Mouse (Mus musculus): ENCODE data around the gene Tpk1. TPM values are rescaled to one million over a fixed set of nuclear protein-coding genes. Genes with fewer than 3 reads are reported as not detected.

Tpk1 gene
- polyA plus RNA-seq, 1 experiment from 2014 or later = 7.8 TPM

DNA sequence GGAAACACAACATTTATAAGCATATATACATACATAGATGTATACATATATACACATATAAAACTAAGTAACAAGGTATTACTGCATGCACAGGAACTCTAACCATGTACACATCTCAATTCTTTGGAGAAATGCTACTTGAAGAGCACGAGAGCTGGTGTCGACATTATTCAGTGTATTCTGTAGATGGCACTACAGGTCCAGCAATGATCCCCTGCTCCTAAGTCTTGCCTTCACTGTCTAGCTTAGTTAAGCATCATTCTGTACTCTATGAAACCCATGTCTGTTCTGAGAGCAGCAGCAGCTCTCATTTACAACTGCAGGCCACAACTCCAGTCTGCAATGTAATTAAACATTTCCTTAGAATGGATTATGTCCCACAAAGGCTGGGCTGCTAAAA lies 270.5 kb downstream of the Tpk1 start:
- Histone ChIP-seq H3K27ac (no peak overlapping the region), H3K79me2 (ENCODE audit: inconsistent target) (no peaks in the 10 kb centered on the region), H3K36me3 (ENCODE audit: inconsistent target) (no peaks in the 10 kb centered on the region), H3K4me3 (ENCODE audit: inconsistent target) (no peak overlapping the region)
- 82% methylated on average over 2 of the region's 2 CpGs for WGBS (ENCODE audit: missing documents)

DNA sequence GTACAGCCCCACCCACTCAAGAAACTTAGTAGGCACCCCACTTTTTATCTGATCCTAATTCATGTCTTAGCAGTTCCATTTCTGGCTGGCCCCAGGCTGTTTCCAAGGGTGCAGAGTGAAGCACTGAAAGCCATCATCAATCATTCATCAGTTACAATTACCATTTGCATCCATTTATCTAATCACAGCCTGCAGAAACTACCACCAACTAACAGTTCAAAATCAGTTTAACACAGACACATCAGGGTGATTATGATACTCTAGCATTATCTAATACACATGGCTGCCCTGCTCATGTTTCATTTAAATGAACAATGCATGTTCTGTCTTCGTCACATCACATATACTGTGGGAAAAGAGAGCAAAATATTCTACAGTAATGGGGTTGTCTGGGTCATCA lies 274.7 kb downstream of the Tpk1 start:
- no peaks in the 10 kb centered on the region for H3K36me3 ChIP-seq (ENCODE audit: inconsistent target)

DNA sequence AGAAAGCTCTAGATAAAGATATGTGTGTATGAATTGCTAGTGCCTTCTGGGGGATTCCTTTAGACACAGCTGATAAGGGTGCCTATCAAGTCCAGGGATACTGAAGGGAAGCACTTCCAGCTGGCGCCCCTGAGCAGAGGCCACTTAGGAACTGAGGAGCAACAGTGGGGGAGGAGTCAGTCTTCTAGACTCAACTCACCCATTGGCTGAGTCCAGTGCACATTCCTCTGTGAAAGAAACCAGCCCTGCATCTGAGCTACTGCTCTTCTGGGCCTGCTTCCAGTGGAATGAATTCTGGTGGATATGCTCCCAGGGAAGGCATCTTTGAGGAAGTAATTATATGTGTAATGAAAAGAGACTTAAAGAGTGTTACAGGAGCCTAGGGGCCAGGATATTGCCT lies 278.8 kb downstream of the Tpk1 start:
- no peak overlapping the region for H3K4me3 ChIP-seq (ENCODE audit: inconsistent target)
- H3K27ac ChIP-seq = no peak overlapping the region
- no peaks in the 10 kb centered on the region for H3K79me2 ChIP-seq (ENCODE audit: inconsistent target)
- no CpG with 5 or more reads among the region's 1 CpGs for WGBS (ENCODE audit: missing documents)
- no peaks in the 10 kb centered on the region for H3K36me3 ChIP-seq (ENCODE audit: inconsistent target)

More for the DNA sequence above, 274.7 kb downstream of the Tpk1 start:
- no peaks in the 10 kb centered on the region for H3K79me2 ChIP-seq (ENCODE audit: inconsistent target)
- no peak overlapping the region for H3K27ac ChIP-seq
- H3K4me3 ChIP-seq (ENCODE audit: inconsistent target) = no peak overlapping the region
- WGBS (ENCODE audit: missing documents) = 100% methylated on average over 1 of the region's 1 CpGs

DNA sequence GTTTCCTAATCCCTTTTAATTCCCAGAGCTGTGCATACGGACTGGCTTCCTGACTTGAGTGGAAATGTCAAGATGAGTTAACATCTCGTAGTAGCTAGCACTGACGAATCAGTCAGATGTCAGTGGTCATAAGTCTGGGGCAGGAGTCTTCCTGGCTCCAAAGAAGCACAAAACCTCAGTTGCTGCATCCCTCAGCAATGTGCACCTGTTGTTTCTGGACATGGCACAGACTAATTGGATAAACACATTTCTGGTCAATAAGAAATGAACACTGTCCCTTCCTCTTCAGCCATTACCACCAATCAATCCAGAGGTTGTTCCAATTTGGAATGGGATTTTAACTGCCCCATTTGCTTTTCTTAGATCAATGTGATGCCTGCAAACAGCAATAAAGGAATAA lies 281.2 kb downstream of the Tpk1 start:
- Histone ChIP-seq H3K36me3 (ENCODE audit: inconsistent target) (no peaks in the 10 kb centered on the region), H3K4me3 (ENCODE audit: inconsistent target) (no peak overlapping the region), H3K27ac (no peak overlapping the region), H3K79me2 (ENCODE audit: inconsistent target) (no peaks in the 10 kb centered on the region)
- WGBS (ENCODE audit: missing documents) = 100% methylated on average over 3 of the region's 3 CpGs

DNA sequence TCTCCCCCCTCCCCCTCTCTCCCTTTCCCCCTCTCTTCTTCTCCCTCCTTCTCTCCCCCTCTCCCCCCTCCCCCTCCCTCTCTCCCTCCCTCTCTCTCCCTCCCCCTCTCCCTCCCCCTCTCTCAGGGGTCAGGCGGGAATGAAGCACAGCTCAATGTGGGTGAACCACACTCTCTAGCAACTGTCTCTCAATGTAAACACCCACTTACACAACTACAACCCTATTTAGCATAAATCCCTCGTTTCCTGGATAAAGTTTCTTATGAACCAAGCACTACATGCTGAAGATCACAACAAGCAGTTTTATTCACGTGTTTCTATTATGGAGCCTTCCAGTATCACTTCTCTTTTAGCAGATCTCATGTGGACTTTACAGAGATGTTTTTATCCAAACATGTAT lies 281.8 kb downstream of the Tpk1 start:
- H3K36me3 ChIP-seq (ENCODE audit: inconsistent target) = no peaks in the 10 kb centered on the region
- WGBS (ENCODE audit: missing documents) = 38% methylated on average over 2 of the region's 3 CpGs
- H3K27ac ChIP-seq = no peak overlapping the region

DNA sequence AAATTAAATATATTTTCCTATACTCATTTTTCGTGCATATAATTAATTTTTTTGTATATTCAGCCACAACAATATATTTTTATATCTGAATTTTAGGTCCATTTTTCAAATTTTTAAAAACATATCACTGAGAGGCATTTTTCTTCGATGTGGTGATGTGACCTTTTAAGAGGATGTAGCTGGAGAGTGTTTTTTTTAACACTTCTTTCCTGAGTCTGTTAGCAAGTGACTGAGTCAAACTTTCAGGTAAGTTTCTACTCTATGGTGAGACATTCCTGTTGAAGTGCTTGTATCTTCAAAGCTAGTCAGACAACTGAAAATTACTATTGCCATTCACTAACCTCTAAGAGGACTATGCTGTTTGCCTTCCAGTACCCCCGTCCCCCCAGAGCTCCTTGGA lies 283.3 kb downstream of the Tpk1 start:
- Histone ChIP-seq H3K4me3 (ENCODE audit: inconsistent target) (no peak overlapping the region), H3K27ac (no peak overlapping the region), H3K79me2 (ENCODE audit: inconsistent target) (no peaks in the 10 kb centered on the region), H3K36me3 (ENCODE audit: inconsistent target) (no peaks in the 10 kb centered on the region)
- WGBS (ENCODE audit: missing documents) = 96% methylated on average over 3 of the region's 3 CpGs

More for the DNA sequence above, 281.8 kb downstream of the Tpk1 start:
- Histone ChIP-seq H3K79me2 (ENCODE audit: inconsistent target) (no peaks in the 10 kb centered on the region), H3K4me3 (ENCODE audit: inconsistent target) (no peak overlapping the region)

DNA sequence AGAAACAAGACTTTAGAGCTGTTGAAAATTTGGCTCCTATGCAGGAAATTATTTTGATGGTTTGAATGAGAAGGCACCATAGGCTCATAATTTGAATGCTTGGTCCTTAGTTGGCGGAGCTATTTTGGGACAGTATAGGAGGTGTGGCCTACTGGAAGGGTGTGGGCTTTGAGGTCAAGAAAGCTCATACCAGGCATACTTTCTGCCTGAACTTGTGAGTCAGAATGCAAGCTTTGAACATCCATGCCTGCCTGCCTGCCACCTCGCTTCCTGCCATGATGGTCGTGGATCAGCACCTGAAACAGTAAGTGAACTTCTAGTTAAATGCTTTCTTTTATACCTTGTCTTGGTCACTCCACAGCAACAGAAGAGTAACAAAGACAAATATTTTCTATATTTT lies 283.8 kb downstream of the Tpk1 start:
- Histone ChIP-seq H3K79me2 (ENCODE audit: inconsistent target) (no peaks in the 10 kb centered on the region), H3K27ac (no peak overlapping the region), H3K36me3 (ENCODE audit: inconsistent target) (no peaks in the 10 kb centered on the region), H3K4me3 (ENCODE audit: inconsistent target) (no peak overlapping the region)
- WGBS (ENCODE audit: missing documents) = 88% methylated on average over 3 of the region's 3 CpGs

DNA sequence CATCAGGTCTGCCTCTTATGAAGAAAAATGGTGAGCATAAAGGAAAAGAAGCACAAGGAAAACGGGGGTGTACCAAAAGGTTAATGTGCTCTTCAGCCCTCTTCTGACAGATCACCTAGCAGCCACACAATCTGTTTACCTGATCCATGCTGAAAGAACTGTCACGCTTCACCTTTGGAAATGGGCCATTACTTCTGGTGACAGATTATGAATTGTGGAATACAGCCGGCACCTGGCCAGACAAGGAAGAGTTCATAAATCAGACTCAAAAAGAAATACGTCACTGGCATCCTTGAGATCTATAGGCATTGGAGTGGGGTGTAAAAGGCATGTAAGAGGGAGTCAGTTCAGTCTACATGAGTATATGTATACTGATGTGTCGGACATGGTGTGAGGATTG lies 292.9 kb downstream of the Tpk1 start:
- Histone ChIP-seq H3K79me2 (ENCODE audit: inconsistent target) (no peaks in the 10 kb centered on the region), H3K36me3 (ENCODE audit: inconsistent target) (no peaks in the 10 kb centered on the region), H3K4me3 (ENCODE audit: inconsistent target) (no peak overlapping the region), H3K27ac (no peak overlapping the region)
- 97% methylated on average over 5 of the region's 5 CpGs for WGBS (ENCODE audit: missing documents)

DNA sequence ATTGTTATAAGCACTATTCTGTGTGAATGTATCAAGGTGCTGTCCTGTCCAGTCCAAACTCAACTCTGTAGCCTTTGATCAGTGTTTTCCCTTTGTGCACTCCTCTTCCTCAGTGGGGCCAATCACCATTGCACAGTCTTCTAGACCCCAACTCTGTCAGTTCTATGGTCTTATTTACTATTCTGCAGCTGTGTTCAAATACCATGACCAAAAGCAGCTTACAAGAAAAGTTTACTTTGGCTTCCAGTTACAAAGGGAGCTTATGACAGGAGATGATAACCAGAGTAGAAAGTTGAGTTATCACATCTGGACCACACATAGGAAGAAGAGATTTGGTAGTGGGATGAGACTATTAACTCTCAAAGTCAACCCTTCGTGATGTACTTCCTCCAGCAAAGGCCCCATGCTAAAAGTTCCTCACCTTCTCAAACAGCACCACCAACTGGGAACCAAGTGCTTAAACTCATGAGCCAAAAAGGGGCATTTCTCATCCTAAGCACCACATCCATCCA lies 298.6 kb downstream of the Tpk1 start:
- WGBS (ENCODE audit: missing documents) = 76% methylated on average over 1 of the region's 1 CpGs
- H3K4me3 ChIP-seq (ENCODE audit: inconsistent target) = no peak overlapping the region
- H3K79me2 ChIP-seq (ENCODE audit: inconsistent target) = no peaks in the 10 kb centered on the region
- no peak overlapping the region for H3K27ac ChIP-seq
- H3K36me3 ChIP-seq (ENCODE audit: inconsistent target) = no peaks in the 10 kb centered on the region

DNA sequence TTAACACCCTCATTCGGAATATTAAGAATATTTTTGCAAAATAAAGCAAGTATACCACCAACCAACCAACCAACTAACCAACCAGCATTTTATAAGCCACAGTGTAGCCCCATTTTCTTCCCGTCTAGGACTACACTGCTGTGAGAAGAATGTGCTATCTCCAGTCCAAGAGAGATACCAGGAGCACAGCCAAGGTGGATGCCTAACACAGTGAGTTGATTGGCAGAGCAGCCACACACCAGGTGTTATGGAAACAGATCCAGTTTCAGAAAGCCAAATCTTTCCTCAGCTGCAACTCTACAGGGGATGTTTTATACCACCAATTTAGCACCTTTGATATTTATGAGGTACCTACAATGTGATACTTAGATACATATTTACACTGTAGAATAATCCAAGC lies 299.1 kb downstream of the Tpk1 start:
- Histone ChIP-seq H3K4me3 (ENCODE audit: inconsistent target) (no peak overlapping the region), H3K79me2 (ENCODE audit: inconsistent target) (no peaks in the 10 kb centered on the region), H3K27ac (no peak overlapping the region), H3K36me3 (ENCODE audit: inconsistent target) (no peaks in the 10 kb centered on the region)
- WGBS (ENCODE audit: missing documents) = 100% methylated on average over 2 of the region's 2 CpGs

DNA sequence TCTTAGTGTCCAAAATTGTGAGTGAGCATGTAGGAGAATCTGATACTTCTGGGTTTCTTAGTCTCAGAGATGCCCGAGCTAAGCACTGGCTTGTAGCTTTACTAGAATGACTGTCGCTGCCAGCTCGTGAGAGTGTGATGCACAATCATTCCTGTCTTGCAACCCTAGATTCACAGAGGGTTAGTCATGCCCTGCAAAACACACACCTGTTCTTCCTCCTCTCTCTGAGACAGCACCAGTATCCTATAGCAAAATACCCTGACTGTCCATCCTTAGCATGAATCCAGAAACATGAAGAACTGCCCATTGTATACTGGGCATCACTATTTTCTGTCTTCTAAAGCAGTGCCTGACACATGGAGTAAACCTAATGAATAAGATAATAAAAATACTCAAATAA lies 302.2 kb downstream of the Tpk1 start:
- WGBS (ENCODE audit: missing documents) = 90% methylated on average over 3 of the region's 3 CpGs
- Histone ChIP-seq H3K79me2 (ENCODE audit: inconsistent target) (no peaks in the 10 kb centered on the region), H3K27ac (no peak overlapping the region), H3K4me3 (ENCODE audit: inconsistent target) (no peak overlapping the region), H3K36me3 (ENCODE audit: inconsistent target) (no peaks in the 10 kb centered on the region)

DNA sequence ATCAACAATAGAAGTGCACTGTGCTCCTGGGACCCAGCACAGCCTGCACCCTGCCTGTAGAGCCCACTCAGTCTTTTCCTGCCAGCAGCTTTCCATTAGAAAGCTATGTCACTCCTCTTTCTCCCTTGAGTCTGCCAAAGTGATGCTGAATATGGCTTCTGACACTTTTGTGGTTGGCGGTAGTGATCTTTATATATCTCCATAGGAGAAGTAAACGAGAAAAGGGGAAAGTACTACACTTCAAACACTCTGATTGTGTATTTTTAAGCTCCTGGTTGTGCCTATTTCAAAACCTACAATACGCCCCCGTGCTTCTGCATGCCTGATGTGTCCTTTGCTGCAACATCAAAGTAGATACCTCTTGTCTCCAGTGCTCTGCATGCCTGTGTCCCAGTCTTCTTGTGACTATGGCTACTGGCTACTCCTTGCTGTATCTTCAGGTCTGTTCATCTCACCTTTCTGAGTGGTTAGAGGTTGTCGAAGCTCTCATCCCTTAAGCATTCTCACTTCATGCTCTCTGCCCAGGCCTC lies 302.7 kb downstream of the Tpk1 start:
- Histone ChIP-seq H3K36me3 (ENCODE audit: inconsistent target) (no peaks in the 10 kb centered on the region), H3K27ac (no peak overlapping the region), H3K79me2 (ENCODE audit: inconsistent target) (no peaks in the 10 kb centered on the region), H3K4me3 (ENCODE audit: inconsistent target) (no peak overlapping the region)
- WGBS (ENCODE audit: missing documents) = 91% methylated on average over 5 of the region's 5 CpGs

DNA sequence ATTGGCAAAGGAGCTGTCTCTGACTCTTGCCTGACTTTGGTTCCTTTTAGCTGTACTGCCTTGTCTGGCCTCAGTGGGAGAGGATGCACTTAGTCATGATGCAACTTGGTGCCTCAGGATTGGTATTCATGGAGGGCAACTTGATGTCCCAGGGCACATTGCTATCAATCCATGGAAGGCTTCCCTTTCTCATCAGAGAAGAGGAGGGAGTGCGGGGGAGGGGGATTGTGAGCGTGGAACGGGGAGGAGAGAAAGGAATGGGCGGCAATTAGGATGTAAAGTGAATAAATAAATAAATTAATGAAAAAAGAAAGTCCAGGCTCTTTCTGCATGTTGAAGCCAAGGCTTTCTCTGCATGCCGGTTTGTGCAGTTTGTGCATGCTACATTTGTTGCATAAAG lies 304.8 kb downstream of the Tpk1 start:
- Histone ChIP-seq H3K36me3 (ENCODE audit: inconsistent target) (no peaks in the 10 kb centered on the region), H3K27ac (no peak overlapping the region), H3K79me2 (ENCODE audit: inconsistent target) (no peaks in the 10 kb centered on the region), H3K4me3 (ENCODE audit: inconsistent target) (no peak overlapping the region)
- 96% methylated on average over 5 of the region's 5 CpGs for WGBS (ENCODE audit: missing documents)

DNA sequence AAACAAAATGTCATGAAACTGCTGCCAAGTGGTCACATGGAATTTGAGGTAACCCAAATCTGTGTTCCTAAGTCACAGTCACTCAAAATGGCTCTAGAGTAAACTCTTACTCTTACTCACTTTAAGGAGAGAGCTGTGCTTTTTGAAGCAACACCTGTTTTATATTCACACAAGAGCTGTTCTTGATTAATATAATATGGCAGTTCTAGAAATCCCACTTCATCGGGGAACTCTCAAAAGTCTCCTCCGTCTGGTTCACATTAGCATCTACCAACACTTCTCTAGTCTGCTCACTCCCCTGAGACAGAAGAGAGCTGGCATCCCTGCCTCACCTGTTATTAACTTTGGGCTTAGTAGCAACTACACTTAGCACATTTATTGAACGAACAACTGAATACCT lies 305.9 kb downstream of the Tpk1 start:
- WGBS (ENCODE audit: missing documents) = 97% methylated on average over 3 of the region's 3 CpGs
- no peak overlapping the region for H3K27ac ChIP-seq
- H3K36me3 ChIP-seq (ENCODE audit: inconsistent target) = no peaks in the 10 kb centered on the region
- H3K79me2 ChIP-seq (ENCODE audit: inconsistent target) = no peaks in the 10 kb centered on the region
- H3K4me3 ChIP-seq (ENCODE audit: inconsistent target) = no peak overlapping the region

DNA sequence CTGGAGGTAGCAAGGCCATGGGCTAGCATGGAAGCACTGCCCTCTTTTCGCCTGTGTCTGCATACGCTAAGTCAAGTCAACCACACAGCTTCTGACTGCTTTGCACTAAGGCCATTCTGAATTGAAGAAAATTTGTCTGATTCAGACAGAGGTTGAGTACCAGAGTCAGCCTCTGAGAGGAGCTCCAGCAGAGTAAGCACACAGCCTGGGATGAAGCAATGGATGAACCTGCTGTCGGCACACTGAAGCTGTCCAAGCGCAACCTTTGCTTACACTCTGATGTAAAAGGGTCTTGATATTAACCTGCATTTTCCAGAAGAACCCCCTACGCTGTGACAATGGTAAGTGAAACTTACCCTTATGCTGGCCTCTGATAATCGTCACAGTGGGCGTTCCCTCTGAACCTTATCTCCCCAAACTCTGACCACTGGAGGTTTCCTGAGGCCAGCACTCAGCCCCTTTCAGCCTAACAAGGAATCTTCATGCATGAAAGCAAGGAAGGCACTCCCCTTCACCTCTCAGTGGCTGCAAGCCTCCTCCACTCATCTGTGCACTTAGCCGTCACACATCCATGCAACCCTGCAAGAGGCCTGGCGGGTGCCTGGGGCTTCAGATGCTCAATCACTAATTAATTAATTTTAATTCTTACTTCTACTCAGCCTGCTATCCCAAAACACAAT lies 311.4 kb downstream of the Tpk1 start:
- H3K79me2 ChIP-seq (ENCODE audit: inconsistent target) = no peaks in the 10 kb centered on the region
- 91% methylated on average over 9 of the region's 9 CpGs for WGBS (ENCODE audit: missing documents)
- no peak overlapping the region for H3K27ac ChIP-seq
- no peaks in the 10 kb centered on the region for H3K36me3 ChIP-seq (ENCODE audit: inconsistent target)
- no peak overlapping the region for H3K4me3 ChIP-seq (ENCODE audit: inconsistent target)

DNA sequence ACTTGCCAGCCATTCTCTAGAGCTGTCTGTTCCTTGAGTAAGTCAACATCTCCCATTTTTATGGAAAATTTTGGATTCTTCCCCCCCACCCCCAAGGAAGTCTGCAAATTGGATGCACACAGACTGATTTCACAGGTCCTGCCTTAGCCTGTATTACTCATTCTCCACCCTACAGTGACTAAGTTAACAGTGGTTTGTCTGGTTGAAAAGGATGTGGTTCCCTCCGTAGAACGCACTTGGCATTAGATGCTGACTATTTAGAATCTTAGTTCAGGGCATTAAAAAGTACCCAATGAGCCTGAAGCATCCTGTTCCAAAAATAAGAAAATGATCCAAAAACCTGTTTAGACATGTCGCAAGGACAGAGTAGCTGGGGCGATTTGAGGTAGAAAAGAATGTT lies 312.6 kb downstream of the Tpk1 start:
- H3K4me3 ChIP-seq (ENCODE audit: inconsistent target) = no peak overlapping the region
- 97% methylated on average over 4 of the region's 4 CpGs for WGBS (ENCODE audit: missing documents)
- no peaks in the 10 kb centered on the region for H3K79me2 ChIP-seq (ENCODE audit: inconsistent target)
- H3K27ac ChIP-seq = no peak overlapping the region
- no peaks in the 10 kb centered on the region for H3K36me3 ChIP-seq (ENCODE audit: inconsistent target)
